Mouse (Mus musculus) ES-E14 (cell line): Measurements from ENCODE around the gene 2010106E10Rik. TPM values are rescaled to one million over a fixed set of nuclear protein-coding genes. Genes with fewer than 3 reads are reported as not detected.

Experiments used
- DNase-seq: peaks from one replicate; pipeline ENCODE4 v3.0.0-alpha.2; 2013; ENCODE audit warnings: low read depth, low spot score
- H3K27ac ChIP-seq: 2 replicates; pipeline ENCODE4 v1.5.1; 2012; ENCODE audit warnings: low read depth, mild to moderate bottlenecking, low read length, moderate library complexity, mixed read lengths; ENCODE audit not compliant: poor library complexity, insufficient read depth, severe bottlenecking
- H3K36me3 ChIP-seq: 2 replicates; pipeline ENCODE4 v1.6.1; 2012; ENCODE audit warnings: mild to moderate bottlenecking, low read length, moderate library complexity, mixed read lengths; ENCODE audit not compliant: control insufficient read depth, poor library complexity, insufficient read depth, severe bottlenecking
- H3K4me1 ChIP-seq, 2 experiments: fragments of 150-350 bp in 1 of 2; sonication (generic) in 1 of 2; 2 replicates each; pipeline ENCODE4 v1.6.1; 2012; ENCODE audit warnings: low read length in 2 of 2, mild to moderate bottlenecking in 1 of 2, mixed read lengths in 1 of 2; ENCODE audit not compliant: control insufficient read depth in 2 of 2, insufficient read depth in 2 of 2, poor library complexity in 1 of 2
- H3K4me3 ChIP-seq, 2 experiments: fragments of 150-350 bp in 1 of 2; sonication (generic) in 1 of 2; 2 replicates each; pipeline ENCODE4 v1.5.1; 2012; ENCODE audit warnings: low read length in 2 of 2, low read depth in 1 of 2, mild to moderate bottlenecking in 1 of 2, mixed read lengths in 1 of 2; ENCODE audit not compliant: insufficient read depth in 1 of 2, poor library complexity in 1 of 2, severe bottlenecking in 1 of 2
- H3K9ac ChIP-seq: 2 replicates; pipeline ENCODE4 v1.6.1; 2012; ENCODE audit warnings: low read depth, mild to moderate bottlenecking, low read length, mixed read lengths; ENCODE audit not compliant: poor library complexity, insufficient read depth, severe bottlenecking
- H3K9me3 ChIP-seq: fragments of 150-350 bp; sonication (generic); 2 replicates; pipeline ENCODE4 v1.6.1; 2012; ENCODE audit warnings: low read depth, mild to moderate bottlenecking, low read length; ENCODE audit not compliant: control insufficient read depth, insufficient read depth
- CHD2 ChIP-seq: IDR thresholded peaks from 2 replicates; pipeline ENCODE4 v1.6.1; 2014; ENCODE audit warnings: mild to moderate bottlenecking, low read depth, low read length, inconsistent platforms
- HCFC1 ChIP-seq: IDR thresholded peaks from 2 replicates; pipeline ENCODE4 v1.6.1; 2012; ENCODE audit warnings: low read length, inconsistent platforms, borderline replicate concordance; ENCODE audit not compliant: insufficient read depth
- MAFK ChIP-seq: IDR thresholded peaks from 2 replicates; pipeline ENCODE4 v1.6.1; 2014; ENCODE audit warnings: mild to moderate bottlenecking, low read depth, low read length, inconsistent platforms; ENCODE audit not compliant: insufficient read depth
- ZC3H11A ChIP-seq: IDR thresholded peaks from 2 replicates; pipeline ENCODE4 v1.6.1; 2012; ENCODE audit warnings: low read depth, mild to moderate bottlenecking, inconsistent platforms, low read length, borderline replicate concordance
- ZNF384 ChIP-seq: IDR thresholded peaks from 2 replicates; pipeline ENCODE4 v1.6.1; 2012; ENCODE audit warnings: low read depth, low read length, inconsistent platforms
- in situ Hi-C, 2 experiments: fragments of 600-800 bp; cut with MboI; formaldehyde crosslinking; loops; one replicate each; pipeline ENCODE4 v1.15.1; 2025; ENCODE audit warnings: low sequenced_read_pairs in 2 of 2, inconsistent platforms in 1 of 2; ENCODE audit not compliant: unreplicated experiment in 2 of 2
- total RNA-seq: library from RNA; depleted of rRNA; stranded (reverse); fragments of 300-350 nt; gene quantifications from 2 replicates; pipeline ENCODE4 v1.2.3, GENCODE M21; 2012; rRNA removed

2010106E10Rik gene
- total RNA-seq, 1 experiment = not detected

DNA sequence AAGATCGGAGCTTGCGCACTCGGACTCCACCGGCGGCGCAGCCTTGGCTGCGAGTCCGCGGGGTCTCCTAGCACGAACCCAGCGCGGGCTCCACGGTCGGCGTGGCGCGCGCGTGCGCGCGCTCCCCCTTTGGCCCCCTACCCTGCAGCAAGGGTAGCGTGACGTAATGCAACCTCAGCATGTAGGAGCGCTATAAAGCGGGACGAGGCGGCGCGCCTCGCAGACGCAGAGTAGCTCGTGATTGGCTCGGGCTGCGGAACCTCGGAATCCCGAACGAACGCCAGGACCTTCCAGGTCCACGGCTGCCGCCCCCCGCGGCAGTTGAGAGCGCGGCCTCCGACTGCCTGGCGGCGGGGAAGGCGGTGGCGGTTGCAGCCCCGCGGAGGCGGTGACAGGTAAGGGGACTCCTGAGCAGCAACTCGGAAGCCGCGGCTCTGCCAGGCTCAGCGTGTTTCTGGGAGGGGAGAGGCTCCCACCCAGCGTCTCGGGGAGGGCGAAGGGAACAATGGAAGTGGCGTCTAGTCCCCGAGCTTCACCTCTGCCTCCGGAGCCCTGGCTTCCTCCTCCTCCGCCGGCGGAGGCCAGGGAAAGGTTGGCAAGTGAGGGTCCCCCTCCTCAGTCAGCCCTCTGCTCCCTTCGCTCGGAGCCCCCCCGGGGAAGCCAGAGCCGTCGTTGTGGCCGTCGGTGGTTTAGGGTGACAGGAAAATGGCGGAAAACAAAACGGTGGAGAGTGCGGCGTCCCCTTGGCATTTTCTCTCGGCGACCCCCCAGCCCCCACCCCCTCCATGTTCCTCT, 105.6 kb downstream of the 2010106E10Rik start, which contains the start of gene Zfp711:
TSS of gene Zfp711 (plus strand) at position 16 of the 795 bp plus-strand sequence.
- TF ChIP-seq ZNF384 (no peak), ZC3H11A (no peak), HCFC1 (no peak), CHD2 (no peak), MAFK (no peak)
- H3K4me3 ChIP-seq = peak within 1 kb of the TSS; percentile 60 to 70
- in situ Hi-C loops = no loop called here
- no peak within 1 kb of the TSS for H3K27ac ChIP-seq
- no peaks in the 10 kb centered on the region for H3K4me1 ChIP-seq
- H3K9me3 ChIP-seq = no peaks in the 10 kb centered on the region
- H3K9ac ChIP-seq = peak within 1 kb of the TSS; percentile 51; the same call in 1 of the 2 replicates
- no peaks in the 10 kb centered on the region for H3K36me3 ChIP-seq
- DNase-seq = peak; percentile 28

DNA sequence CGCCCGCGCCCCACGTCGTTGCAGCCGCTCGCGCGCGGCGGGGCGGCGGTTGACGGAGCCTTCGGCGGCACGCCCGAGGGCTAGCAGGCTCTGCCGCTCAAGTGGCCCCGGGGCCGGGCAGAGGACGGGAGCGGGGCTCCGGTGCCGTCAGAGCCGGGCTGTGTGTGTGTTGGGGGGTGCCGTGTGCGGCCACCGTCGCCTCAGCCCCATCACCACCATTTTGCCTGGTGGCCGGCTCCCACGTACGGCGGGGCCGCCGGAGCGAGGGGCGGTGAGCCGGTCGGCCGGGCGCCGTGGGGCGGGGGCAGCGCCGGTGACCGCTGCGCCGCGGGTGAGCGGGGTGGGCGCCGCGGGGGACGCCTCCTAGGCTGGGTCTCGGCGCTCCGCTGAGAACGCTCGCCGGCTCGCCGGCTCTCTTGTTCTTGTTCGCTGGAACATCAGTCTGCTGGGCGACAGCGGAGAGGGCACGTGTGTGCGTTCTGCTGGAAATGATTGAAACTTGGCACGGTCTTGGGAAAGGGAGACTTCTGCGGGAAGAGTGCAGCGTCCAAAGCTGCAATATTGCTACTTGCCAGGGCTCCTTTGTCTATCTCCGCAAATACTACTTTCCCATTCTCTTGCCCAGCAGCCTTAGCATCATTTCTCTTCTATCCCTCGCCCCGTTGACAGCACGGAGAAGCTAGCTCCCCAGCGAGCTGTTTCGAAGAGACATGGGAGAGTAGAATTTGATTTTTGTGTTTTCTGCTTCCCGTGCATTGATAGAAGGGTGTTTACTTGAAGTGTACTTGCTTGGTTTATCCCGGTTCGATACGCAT, 106.4 kb downstream of the 2010106E10Rik start:
- H3K27ac ChIP-seq = no peak overlapping the region
- in situ Hi-C loops = no loop called here

More for the DNA sequence above, 106.4 kb downstream of the 2010106E10Rik start:
- H3K4me3 ChIP-seq = peak overlapping the region; percentile 60 to 70
- DNase-seq = peak; percentile 3
- no peaks in the 10 kb centered on the region for H3K9me3 ChIP-seq
- H3K36me3 ChIP-seq = no peaks in the 10 kb centered on the region
- H3K9ac ChIP-seq = peak overlapping the region; percentile 42
- no peaks in the 10 kb centered on the region for H3K4me1 ChIP-seq
- no peak for TF ChIP-seq HCFC1
- no peak for TF ChIP-seq ZC3H11A
- no peak for TF ChIP-seq MAFK
- no peak for TF ChIP-seq ZNF384
- no peak for TF ChIP-seq CHD2

Other genes with a start within 250 kb of the 2010106E10Rik start
- 13.7 and 16.8 TPM in 2 replicates for gene Apool, start 183.9 kb upstream of the 2010106E10Rik start, total RNA-seq
- gene Satl1, start 88.5 kb upstream of the 2010106E10Rik start, total RNA-seq = not detected in 2 replicates
- gene Zfp711, start 105.3 kb downstream of the 2010106E10Rik start, total RNA-seq = 0.37 and 0.94 TPM in 2 replicates
- gene Pof1b, start 203.4 kb downstream of the 2010106E10Rik start, total RNA-seq = 0.27 and 0.74 TPM in 2 replicates